Mouse (Mus musculus) urinary bladder, postnatal 36 days (tissue): ENCODE data around the gene Mmp14.
A peak's percentile ranks its signal among the peaks of the same experiment; 100 is the strongest.

ENCODE experiments used
- DNase-seq, 2 experiments: peaks; one replicate each; pipeline ENCODE4 v3.0.0; 2022; ENCODE audit warnings: low spot score in 2 of 2, mixed read lengths in 1 of 2

Gene Mmp14

GRCm38 (mm10) chr14:54431334-54432077 lies at the start of gene Mmp14:
TSS of gene Mmp14 (plus strand) at chr14:54431612.
- DNase-seq, result peak; percentile 68 to 79

- DNase-seq, result no peak
Measured at GRCm38 (mm10) chr14:54381816-54382215, 49.6 kb upstream of the Mmp14 start.

DNA sequence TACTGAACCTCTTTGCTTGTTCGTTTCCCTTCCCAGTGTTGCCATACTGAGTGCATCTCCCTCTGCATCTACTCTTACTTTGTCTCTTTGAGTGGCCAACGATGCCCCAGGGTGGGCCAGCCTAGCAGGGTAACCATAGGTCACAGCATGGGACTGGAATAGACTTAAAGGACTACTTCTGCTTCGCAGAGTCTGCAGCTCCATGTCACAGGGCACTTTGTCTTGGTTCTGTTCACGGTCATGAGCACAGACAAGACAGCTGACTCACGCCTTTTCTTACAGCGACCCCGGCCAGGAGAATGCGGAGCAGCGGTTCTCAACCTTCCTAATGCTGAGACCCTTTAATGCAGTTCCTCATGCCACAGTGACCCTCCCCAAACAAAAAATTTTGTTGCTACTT lies 48.8 kb upstream of the Mmp14 start:
- DNase-seq, result no peak

GRCm38 (mm10) chr14:54383355-54383771 lies 48.0 kb upstream of the Mmp14 start:
- DNase-seq, result no peak

DNA sequence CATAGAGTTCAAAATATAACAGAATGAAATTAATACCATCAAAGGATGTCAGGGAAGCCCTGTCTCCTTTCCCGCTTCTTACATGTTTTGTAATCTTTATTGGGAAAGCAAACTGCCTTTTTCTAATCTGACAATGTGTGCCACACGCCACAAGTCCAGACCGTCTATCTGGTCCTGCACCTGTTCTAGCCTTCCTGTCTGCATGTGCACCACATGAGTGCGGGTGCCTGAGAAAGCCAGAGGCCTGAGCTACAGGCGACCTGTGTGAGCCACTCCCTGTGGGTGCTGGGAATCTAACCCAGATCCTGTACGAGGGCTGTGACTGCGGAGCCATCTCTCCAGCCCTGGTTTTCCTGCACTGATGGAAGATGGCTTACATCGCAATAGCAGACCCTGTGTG lies 47.0 kb upstream of the Mmp14 start:
- no peak for DNase-seq

GRCm38 (mm10) chr14:54385968-54386618 lies 45.3 kb upstream of the Mmp14 start:
- no peak for DNase-seq

GRCm38 (mm10) chr14:54387546-54387945 lies 43.9 kb upstream of the Mmp14 start:
- DNase-seq, result no peak

DNA sequence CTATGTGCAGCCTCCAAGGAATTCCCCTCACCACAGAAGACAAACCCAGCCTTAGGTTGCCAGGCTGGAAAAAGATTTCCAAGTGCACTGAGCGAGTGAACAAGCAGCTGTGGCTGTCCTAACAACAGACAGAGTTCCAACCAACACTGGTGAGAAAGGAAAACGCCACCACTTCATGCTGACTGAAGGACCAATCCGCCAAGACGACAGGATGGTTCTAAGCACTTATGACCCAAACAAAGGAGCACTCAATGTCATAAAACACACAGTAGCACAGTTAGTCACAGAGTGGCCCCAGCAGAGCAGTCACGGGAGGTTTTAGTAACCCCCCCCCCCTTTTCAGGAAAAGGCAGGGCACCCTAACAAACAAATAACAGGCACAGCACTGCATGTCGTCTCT lies 40.6 kb upstream of the Mmp14 start:
- DNase-seq, result no peak

DNA sequence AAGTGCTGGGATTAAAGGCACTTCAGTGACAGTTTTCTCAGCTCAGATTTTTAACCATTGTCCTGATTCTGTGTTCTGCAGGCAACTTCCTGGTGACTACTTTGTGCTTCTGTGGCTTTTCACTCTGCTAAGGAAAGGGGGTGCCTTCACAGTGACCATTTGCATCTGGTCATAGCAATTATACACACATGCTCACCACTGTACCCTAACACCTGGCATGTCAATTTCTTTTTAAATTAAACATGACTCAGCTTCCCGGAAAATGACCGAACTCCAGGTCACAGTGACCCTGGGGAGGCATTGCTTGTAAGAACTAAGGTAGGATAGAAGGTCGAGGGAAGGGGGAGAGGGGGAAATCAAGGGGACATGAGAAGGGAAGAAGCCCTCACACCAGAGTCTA lies 37.6 kb upstream of the Mmp14 start:
- no peak for DNase-seq

DNA sequence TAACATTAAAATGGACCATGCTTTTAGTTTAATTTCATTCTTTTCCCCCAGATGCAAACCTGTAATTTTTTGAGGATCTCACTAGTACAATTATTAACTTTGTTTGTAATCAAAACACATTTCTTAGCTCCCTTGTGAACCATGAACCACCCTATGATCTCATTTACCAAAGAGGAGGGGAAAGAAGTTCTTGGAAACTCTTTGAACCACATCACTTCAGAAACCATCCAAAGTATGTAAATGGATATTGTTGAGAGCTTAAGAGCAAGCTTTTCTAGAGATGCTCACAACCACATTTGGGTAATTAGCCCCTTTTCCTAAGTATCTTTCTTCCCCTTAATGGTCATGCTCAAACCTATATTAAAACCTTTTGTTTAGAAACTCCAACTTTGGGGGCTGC lies 37.1 kb upstream of the Mmp14 start:
- no peak for DNase-seq

DNA sequence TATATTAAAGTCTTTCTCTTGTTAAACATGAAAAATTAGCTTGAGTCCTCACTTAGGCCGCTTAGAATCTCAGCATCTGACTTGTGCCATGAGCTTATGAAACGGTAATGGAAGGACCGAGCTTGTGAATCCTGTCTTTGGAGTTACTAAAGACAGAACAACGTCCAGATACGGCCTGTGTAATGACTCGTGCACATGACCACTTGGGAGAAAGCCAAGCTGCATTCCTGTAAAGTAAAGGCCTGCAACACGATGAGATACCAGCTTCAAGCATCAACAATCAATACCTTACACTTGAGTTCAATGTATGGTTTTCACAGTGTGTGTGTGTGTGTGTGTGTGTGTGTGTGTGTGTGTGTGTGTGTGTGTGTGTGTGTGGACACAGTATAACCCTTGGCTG lies 34.7 kb upstream of the Mmp14 start:
- DNase-seq, result no peak

- no peak for DNase-seq
Measured at GRCm38 (mm10) chr14:54397872-54398527, 33.4 kb upstream of the Mmp14 start.

- no peak for DNase-seq
Measured at GRCm38 (mm10) chr14:54398528-54398916, 32.9 kb upstream of the Mmp14 start.

DNA sequence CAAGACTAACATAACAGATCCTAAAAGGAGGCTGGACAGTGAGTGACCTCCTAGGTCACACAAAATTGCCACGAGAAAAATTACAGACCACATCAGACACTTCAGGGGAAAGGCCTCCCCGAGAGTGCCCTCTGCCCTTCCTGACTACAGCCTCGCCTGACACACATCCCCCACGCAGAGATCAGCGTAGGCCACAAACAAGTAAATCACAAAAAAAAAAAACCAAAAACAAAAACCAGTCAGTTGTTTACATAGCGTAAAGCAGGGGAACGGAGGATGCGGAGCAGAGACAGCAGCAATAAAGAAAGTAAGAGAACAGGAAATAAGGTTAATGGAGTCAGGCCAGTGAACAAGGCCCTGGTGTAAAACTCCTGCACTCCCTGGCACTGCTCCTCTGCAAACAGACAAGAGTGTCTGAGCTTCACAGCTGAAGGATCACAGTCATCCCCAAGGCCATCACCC lies 32.5 kb upstream of the Mmp14 start:
- DNase-seq, result no peak

DNA sequence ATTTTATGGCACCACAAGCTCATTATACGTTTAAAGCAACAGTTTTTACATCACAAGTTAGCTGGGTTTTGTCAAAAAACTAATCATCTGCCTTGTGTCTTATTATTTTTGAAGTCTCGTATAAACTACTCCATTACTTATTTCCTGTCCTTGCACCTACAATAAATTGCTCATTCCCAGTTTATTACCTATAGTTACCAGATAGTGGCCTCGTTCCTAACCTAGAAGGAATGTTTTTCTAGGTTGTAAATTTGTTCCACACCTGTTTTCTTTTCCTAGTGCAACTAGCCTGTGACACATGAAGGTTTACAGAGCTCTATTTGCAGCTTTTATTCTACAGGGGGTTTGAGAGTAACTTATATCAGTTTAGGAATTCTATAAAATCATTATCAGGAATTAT lies 29.7 kb upstream of the Mmp14 start:
- no peak for DNase-seq

DNA sequence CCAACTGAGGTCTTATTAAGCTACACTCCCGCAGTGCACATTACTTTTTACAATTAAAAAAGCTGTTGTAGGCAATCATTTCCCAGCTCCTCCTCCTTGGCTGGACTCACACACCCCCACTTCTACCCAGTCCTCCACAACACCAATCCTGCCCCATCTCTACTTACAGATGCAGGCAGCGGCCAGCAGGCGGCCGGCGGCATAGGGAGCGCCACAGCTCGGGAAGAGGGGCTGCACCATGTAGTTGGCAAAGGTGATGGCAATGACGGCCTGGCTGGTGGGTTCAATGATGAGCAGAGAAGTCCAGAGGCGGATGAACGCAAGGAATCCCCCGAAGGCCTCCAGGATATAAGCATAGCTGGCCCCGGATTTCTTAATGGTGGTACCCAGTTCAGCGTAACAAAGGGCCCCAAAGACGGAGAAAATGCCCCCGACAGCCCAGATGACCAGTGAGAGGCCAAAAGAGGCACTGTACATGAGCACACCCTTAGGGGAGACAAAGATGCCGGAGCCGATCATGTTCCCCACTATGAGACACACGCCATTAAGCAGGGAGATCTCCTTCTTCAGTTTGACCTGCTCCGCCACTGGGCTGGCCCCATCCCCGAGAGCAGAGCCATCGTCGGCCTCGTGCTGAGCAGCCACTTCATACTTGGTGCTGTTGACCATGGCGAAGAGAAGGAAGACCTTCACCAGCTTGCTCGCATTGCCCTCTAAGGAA lies 22.9 kb upstream of the Mmp14 start:
- no peak for DNase-seq

DNA sequence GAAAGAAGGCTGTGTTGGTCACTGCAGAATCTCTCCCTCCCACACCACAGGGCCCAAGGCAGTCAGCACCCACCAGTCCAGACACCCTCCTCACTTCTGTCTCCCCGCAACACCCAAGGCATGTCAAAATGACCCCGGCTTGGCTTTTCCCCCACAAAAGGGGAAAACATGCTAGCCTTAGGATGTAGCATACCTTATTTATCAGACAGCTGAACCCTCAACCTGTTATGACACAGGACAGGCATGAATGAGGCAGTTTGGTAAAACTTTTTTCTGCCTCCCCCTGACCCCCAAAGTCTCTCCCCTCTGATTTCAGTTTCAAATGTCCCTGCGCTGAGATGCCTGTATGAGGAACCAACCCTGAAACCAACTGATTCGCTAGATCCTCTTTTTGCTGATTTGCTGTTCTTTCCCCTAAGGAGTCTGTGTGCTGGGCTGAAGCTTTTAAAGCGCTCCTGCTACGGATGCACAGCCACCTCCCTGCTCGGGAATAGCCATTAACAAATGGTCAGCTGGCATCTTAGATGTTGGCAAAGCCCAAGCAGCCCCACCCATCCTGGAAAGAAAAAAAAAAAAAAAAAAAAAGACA lies 22.3 kb upstream of the Mmp14 start:
- no peak for DNase-seq

- peak in 1 of 2 experiments; percentile 27 for DNase-seq
Measured at GRCm38 (mm10) chr14:54409980-54410810, 21.2 kb upstream of the Mmp14 start.

DNA sequence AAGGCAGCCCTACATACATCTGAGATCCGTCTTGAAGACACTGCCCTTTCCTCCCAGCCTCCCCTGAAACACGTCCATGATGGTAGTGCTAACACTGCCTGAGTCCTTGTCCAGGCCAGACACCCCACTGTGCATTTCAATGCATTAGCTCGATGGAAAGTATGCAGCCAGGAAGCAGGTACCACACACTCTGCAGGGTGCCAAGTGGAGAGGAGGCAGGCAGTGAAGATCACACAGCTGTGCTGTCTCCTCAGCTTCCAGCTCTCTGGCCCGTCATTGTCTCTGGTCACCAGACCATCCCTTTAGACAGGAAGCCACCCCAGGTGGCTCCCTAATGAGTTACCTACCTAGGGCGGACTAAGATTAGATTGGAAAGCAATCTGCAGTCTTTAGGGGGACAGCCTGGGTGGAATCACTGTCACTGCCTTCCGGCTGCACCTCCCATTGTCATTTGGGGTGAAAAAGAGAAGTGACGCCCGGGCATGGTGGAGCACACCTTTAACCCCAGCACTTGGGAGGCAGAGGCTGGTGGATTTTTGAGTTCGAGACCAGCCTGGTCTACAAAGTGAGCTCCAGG lies 19.3 kb upstream of the Mmp14 start:
- DNase-seq, result no peak

DNA sequence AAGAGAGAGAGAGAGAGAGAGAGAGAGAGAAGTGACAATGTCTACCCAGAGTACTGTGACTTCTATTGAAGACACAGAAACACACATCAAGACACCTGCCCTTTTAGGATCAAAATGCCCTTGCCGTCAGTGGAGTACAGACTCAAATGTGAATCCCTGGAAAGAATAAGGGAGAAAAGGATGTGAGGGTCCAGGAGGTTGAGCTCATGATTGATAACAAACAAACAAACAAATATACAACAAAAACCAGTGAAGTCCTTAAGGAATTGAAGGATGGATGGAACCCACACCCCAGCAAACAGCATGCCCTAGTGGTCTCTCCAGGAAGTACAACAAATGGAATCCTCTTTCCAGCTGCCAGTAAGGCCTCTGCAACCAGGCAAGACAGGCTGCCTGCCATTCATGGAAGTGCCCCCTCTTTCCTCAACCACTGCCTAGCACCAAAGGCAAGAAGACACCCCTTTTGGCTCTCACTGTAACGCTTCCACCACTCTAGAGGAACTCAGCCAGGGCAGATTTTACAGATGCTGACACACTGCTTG lies 18.7 kb upstream of the Mmp14 start:
- peak in 1 of 2 experiments; percentile 51 for DNase-seq
